Mouse (Mus musculus) spleen, adult 2 months (tissue): ENCODE measurements around the gene Nmt1. TPM values are rescaled to one million over a fixed set of nuclear protein-coding genes. Genes with fewer than 3 reads are reported as not detected.

Experiments used
- DNase-seq, 2 experiments: peaks; one replicate each; pipeline versions ENCODE4 v3.0.0 to v3.0.0-alpha.2; 2012 to 2021; ENCODE audit warnings: low spot score in 2 of 2, low read depth in 1 of 2
- H3K27ac ChIP-seq: fragments of 200-500 bp; 2 replicates; pipeline ENCODE4 v1.5.1; 2012; ENCODE audit warnings: low read length, inconsistent platforms; ENCODE audit not compliant: insufficient read depth
- H3K27me3 ChIP-seq: fragments of 200-500 bp; 2 replicates; pipeline ENCODE4 v1.6.1; 2012; ENCODE audit warnings: mild to moderate bottlenecking, moderate library complexity, low read length, inconsistent platforms; ENCODE audit not compliant: control insufficient read depth, insufficient read depth
- H3K36me3 ChIP-seq: fragments of 200-500 bp; 2 replicates; pipeline ENCODE4 v1.6.1; 2012; ENCODE audit warnings: mild to moderate bottlenecking, low read length, inconsistent platforms; ENCODE audit not compliant: control insufficient read depth, insufficient read depth
- H3K4me1 ChIP-seq: fragments of 200-500 bp; 2 replicates; pipeline ENCODE4 v1.6.1; 2011; ENCODE audit warnings: inconsistent platforms; ENCODE audit not compliant: control insufficient read depth, insufficient read depth, insufficient read length
- H3K4me3 ChIP-seq: fragments of 200-500 bp; 2 replicates; pipeline ENCODE4 v1.5.1; 2011; ENCODE audit warnings: mild to moderate bottlenecking, inconsistent platforms; ENCODE audit not compliant: insufficient read depth, insufficient read length; ENCODE audit errors: extremely low read depth
- CTCF ChIP-seq: fragments of 200-500 bp; IDR thresholded peaks from 2 replicates; pipeline ENCODE4 v1.5.1; 2011; ENCODE audit warnings: mild to moderate bottlenecking, inconsistent platforms; ENCODE audit not compliant: insufficient read depth, insufficient read length, insufficient replicate concordance; ENCODE audit errors: extremely low read depth
- POLR2A ChIP-seq: fragments of 200-500 bp; IDR thresholded peaks from 2 replicates; pipeline ENCODE4 v1.6.1; 2011; ENCODE audit warnings: low read depth, low read length, inconsistent platforms
- WGBS: fragments of 180-500 bp; shearing (Covaris S2); methylation state at CpG from one replicate; pipeline ENCODE4 v1.1.7; 2018; 5-methylcytosine and 5-hydroxymethylcytosine counted together
- polyA plus RNA-seq: library from polyadenylated mRNA; depleted of rRNA; stranded (reverse); fragments of >200 nt; gene quantifications from 2 replicates; pipeline ENCODE4 v1.2.3, GENCODE M21; 2012

Gene Nmt1
- polyA plus RNA-seq, 1 experiment = 23.9 TPM

GRCm38 (mm10) chr11:102998254-102998576 lies 29.8 kb upstream of the Nmt1 start:
- peaks cover 25% of the 10 kb centered on the region for H3K36me3 ChIP-seq
- TF ChIP-seq CTCF (no peak), POLR2A (no peak)
- no peaks in the 10 kb centered on the region for H3K27me3 ChIP-seq
- 75% methylated on average over 7 of the region's 7 CpGs for WGBS
- no peak for DNase-seq
- no peak overlapping the region for H3K4me3 ChIP-seq
- H3K27ac ChIP-seq = no peak overlapping the region
- H3K4me1 ChIP-seq = no peaks in the 10 kb centered on the region

DNA sequence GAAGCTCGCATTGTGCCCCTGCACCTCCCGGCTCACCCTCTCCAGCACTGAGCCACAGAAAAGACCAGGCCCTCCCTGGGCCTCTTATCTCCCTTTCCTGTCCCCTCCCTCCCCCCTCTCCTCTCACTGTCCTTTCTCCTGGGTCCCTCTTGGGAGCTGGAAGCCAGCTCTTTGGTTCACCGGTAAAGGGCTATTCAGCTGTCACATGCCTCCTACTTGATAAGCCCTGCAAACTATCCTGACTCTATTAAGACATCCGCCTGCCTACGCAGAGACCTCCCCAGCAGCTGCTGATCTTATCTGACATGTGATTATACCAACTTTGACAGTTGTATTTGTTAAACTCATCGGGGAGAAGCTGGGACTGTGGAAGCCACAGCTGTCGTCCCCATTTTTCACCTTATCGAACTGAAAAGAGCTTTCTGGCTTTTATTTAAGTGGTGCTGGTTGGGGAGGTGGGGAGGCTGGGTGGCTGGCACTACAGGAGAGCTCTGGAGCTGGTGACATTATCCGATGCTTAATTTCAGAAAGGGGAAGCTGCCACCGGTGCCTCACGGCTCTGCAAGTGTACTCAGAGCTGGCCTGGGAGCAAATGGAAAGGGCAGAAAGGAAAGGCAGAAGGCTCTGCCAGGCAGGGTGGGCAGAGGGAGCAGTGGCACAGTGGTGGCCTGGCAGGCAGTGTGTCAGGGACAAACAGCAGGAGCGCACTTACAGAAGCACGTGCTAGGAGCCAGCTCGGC lies 29.2 kb upstream of the Nmt1 start:
- WGBS = 59% methylated on average over 14 of the region's 14 CpGs
- Histone ChIP-seq H3K4me1 (no peaks in the 10 kb centered on the region), H3K4me3 (no peak overlapping the region), H3K27me3 (no peaks in the 10 kb centered on the region), H3K36me3 (peaks cover 25% of the 10 kb centered on the region), H3K27ac (no peak overlapping the region)
- no peak for DNase-seq
- TF ChIP-seq POLR2A = no peak
- TF ChIP-seq CTCF = no peak

DNA sequence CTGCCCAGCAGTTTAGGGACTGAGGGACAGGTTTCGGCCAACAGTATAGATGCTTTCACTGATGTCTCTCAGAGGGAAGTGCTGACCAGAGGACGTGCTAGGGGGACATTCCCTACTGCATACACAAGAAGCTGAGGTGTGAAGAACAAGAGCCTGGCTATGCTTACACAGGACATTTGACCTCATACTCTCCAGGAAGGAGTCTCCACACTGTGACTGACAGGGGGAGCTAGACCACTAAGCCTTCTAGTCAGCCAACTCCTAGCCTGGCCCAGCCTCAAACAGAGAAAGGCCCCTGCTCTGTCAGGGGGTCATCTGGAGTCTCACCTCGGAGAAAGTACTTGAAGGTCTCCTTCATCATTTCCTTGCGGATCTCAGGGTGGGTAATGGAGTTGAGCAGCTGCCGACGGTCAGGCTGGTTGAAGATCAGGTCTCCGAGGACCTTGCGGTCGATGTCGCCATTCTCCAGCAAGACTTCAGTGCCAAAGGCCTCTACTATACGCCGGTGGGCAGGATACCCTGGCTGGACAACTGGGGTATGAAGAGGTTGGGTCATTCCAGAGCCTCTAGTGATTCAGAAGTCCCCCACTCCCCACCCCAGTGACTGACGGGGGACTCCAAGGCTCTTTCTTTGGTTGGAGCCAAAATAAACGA lies 28.5 kb upstream of the Nmt1 start:
- H3K27ac ChIP-seq = no peak overlapping the region
- H3K4me3 ChIP-seq = no peak overlapping the region
- no peak for DNase-seq
- H3K4me1 ChIP-seq = no peaks in the 10 kb centered on the region
- H3K27me3 ChIP-seq = no peaks in the 10 kb centered on the region
- peaks cover 21% of the 10 kb centered on the region for H3K36me3 ChIP-seq
- TF ChIP-seq CTCF (no peak), POLR2A (no peak)
- 92% methylated on average over 14 of the region's 14 CpGs for WGBS

GRCm38 (mm10) chr11:103000111-103000510 lies 27.9 kb upstream of the Nmt1 start:
- 95% methylated on average over 16 of the region's 16 CpGs for WGBS

DNA sequence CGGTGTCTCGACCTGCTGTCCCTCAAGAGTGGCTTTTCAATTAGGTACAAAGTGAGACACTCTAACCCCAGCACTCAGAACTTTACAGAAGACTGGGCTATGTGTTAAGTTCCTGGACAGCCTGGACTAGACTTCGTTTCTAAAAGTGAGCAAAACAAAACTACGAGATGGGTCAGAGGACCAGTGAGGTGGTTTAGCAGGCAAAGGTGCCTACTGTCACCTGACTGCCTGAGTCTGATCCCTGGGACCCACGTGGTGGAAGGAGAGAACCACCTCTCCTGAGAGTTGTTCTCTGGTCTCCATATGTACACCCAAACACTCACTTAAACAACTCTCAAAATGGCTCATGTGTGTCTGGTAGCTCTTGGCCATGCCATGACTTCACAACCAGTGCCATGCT lies 26.9 kb upstream of the Nmt1 start:
- WGBS = 89% methylated on average over 5 of the region's 5 CpGs
- H3K27ac ChIP-seq = no peak overlapping the region
- H3K27me3 ChIP-seq = no peaks in the 10 kb centered on the region
- no peak overlapping the region for H3K4me3 ChIP-seq
- no peaks in the 10 kb centered on the region for H3K4me1 ChIP-seq
- peaks cover 15% of the 10 kb centered on the region for H3K36me3 ChIP-seq
- TF ChIP-seq CTCF (no peak), POLR2A (no peak)
- DNase-seq = no peak

More at GRCm38 (mm10) chr11:103000111-103000510, 27.9 kb upstream of the Nmt1 start:
- no peak for TF ChIP-seq CTCF
- TF ChIP-seq POLR2A = no peak
- DNase-seq = no peak
- no peak overlapping the region for H3K27ac ChIP-seq
- H3K4me1 ChIP-seq = no peaks in the 10 kb centered on the region
- no peaks in the 10 kb centered on the region for H3K27me3 ChIP-seq
- peaks cover 18% of the 10 kb centered on the region for H3K36me3 ChIP-seq
- no peak overlapping the region for H3K4me3 ChIP-seq

DNA sequence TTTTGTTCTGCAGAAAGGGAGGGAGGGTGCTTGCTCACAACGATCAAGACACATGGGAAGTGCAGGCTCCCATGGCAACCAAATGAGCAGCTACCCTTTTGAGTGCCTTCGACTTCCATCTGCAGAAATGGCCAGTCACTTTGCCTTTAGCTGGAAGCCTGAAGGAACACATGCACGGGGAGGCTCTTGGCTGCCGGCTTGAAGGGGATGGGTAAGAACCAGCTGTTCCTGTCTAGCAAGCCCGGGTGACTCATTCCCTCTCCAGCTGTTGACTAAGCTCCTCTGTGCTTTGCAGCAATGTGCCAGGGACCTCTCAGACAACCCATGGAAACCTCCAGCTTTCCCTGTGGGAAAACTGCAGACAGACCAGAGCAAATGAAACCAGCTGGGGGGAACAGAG lies 24.8 kb upstream of the Nmt1 start:
- no peaks in the 10 kb centered on the region for H3K27me3 ChIP-seq
- H3K27ac ChIP-seq = no peak overlapping the region
- 58% methylated on average over 5 of the region's 5 CpGs for WGBS
- DNase-seq = no peak
- peaks cover 6% of the 10 kb centered on the region for H3K36me3 ChIP-seq
- TF ChIP-seq POLR2A (no peak), CTCF (no peak)
- H3K4me3 ChIP-seq = no peak overlapping the region
- H3K4me1 ChIP-seq = no peaks in the 10 kb centered on the region; the same call in 1 of the 2 replicates

DNA sequence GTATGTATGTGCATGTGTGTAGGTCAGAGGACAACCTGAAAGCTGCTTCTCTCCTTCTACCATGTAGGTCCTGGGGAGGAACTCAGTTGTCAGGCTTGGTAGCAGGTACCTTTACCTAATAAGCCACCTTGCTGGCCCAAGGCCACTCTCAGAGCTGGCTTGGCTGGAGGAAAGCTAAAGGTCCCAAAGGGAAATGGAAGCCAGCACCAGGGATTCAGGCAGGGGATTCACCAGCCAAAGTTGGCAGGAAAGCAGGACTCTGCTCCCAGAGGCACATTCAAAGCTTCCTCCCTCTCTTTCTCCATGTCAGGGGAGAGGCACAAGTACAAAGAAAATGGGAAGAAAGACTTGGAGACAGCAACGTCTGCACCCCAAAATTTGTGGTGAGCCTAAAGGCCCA lies 23.1 kb upstream of the Nmt1 start:
- no peaks in the 10 kb centered on the region; the same call in 1 of the 2 replicates for H3K4me1 ChIP-seq
- no peaks in the 10 kb centered on the region for H3K27me3 ChIP-seq
- H3K36me3 ChIP-seq = no peaks in the 10 kb centered on the region
- H3K27ac ChIP-seq = no peak overlapping the region
- DNase-seq = no peak
- H3K4me3 ChIP-seq = no peak overlapping the region
- 48% methylated on average over 1 of the region's 1 CpGs for whole genome bisulfite sequencing
- TF ChIP-seq POLR2A = no peak
- TF ChIP-seq CTCF = no peak
